Mouse (Mus musculus): ENCODE measurements at regions not wholly inside any gene's neighbourhood (a gene's known extent, or its start where the extent isn't known, plus 50 kb on each side); places are given as distances from the start of the nearest gene placed in this dataset.
A peak's percentile ranks its signal among the peaks of the same experiment; 100 is the strongest.

GRCm38 (mm10) chr6:108606231-108606630, 54.2 kb upstream of the Bhlhe40 start:
- no peaks in the 10 kb centered on the region for H3K36me3 ChIP-seq (ENCODE audit: control insufficient read depth, insufficient read depth)
- no peaks in the 10 kb centered on the region for H3K27me3 ChIP-seq (replicated peaks; ENCODE audit: control insufficient read depth, insufficient read depth, low read length)

GRCm38 (mm10) chr6:108608308-108608707, 52.1 kb upstream of the Bhlhe40 start:
- Histone ChIP-seq H3K4me2 (ENCODE audit: low read length) (no peak overlapping the region), H3K36me3 (ENCODE audit: control insufficient read depth, insufficient read depth) (no peaks in the 10 kb centered on the region), H3K4me3 (replicated peaks; ENCODE audit: low read length) (no peak overlapping the region), H3K9ac (replicated peaks; ENCODE audit: low read depth, low read length) (no peak overlapping the region), H3K27me3 (replicated peaks; ENCODE audit: control insufficient read depth, insufficient read depth, low read length) (no peaks in the 10 kb centered on the region), H3K9me3 (ENCODE audit: control insufficient read depth, low read length) (no peaks in the 10 kb centered on the region), H3K27ac (ENCODE audit: low read length) (no peak overlapping the region), H3K4me1 (replicated peaks; ENCODE audit: control insufficient read depth, insufficient read depth, low read length) (0 out of 2 replicates have a peak, but pooled peaks cover 2% of the 10 kb centered on the region)
- no peak for ATAC-seq
- WGBS = 82% methylated on average over 7 of the region's 7 CpGs

More at GRCm38 (mm10) chr6:108606231-108606630, 54.2 kb upstream of the Bhlhe40 start:
- Histone ChIP-seq H3K9me3 (ENCODE audit: control insufficient read depth, low read length) (no peaks in the 10 kb centered on the region), H3K9ac (replicated peaks; ENCODE audit: low read depth, low read length) (no peak overlapping the region), H3K27ac (ENCODE audit: low read length) (no peak overlapping the region), H3K4me3 (replicated peaks; ENCODE audit: low read length) (no peak overlapping the region), H3K4me1 (replicated peaks; ENCODE audit: control insufficient read depth, insufficient read depth, low read length) (no peaks in the 10 kb centered on the region), H3K4me2 (ENCODE audit: low read length) (no peak overlapping the region)
- WGBS = 73% methylated on average over 8 of the region's 8 CpGs
- ATAC-seq = 0 out of 2 replicates have a peak, but pooled peaks have one; percentile 45

Measured in forebrain, embryonic 16.5 days (tissue).